Mouse (Mus musculus): ENCODE measurements around the gene Fgr. TPM values are rescaled to one million over a fixed set of nuclear protein-coding genes. Genes with fewer than 3 reads are reported as not detected.

The Fgr gene
- total and polyA plus RNA-seq, 2 experiments from 2014 or later = 0.19 to 0.33 TPM

DNA sequence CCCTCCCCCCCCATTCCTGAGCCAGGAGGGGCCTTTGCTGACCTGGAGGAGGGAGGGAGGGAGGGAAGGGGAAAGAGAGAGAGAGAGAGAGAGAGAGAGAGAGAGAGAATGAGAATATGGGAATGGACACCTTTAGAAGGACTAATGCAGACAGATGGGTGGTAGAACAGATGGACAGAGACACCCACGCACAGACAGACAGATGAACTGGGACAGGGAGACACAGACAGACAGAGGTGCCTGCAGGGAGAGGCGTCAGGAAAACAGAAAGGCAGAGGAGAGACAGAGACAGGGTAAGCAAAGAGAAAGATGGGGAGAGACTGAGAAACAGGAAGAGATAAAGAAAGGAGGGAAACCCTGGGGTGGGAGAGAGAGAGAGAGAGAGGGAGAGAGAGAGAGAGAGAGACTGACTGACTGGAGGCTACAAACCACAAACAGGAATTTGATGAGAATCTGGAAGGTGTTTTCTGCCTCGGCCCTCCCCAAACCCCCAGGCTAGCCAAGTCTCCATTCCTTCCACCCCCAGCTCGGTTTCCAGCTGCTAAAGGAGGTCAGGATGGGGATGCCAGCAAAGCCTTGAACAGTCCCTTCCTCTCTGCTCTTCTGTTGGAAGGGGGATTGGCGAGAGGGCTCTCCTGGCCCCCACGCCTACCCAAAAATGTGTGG, 43.8 kb downstream of the Fgr start:
- peaks cover 51% of the 10 kb centered on the region for H3K4me1 ChIP-seq (ENCODE audit: insufficient read depth, low read length)
- peaks cover 2% of the 10 kb centered on the region; the same call in 1 of the 2 replicates for H3K36me3 ChIP-seq (ENCODE audit: insufficient read depth, low read length)
- H3K9me3 ChIP-seq (ENCODE audit: low read length) = no peaks in the 10 kb centered on the region
- no peak overlapping the region for H3K27ac ChIP-seq (ENCODE audit: low read depth, low read length)
- TF ChIP-seq CTCF (IDR thresholded peaks at IDR 0.05) = no peak
- H3K9ac ChIP-seq (replicated peaks; ENCODE audit: low read length, poor library complexity, severe bottlenecking) = 0 out of 2 replicates have a peak overlapping the region, but pooled peaks have one; percentile 36
- ATAC-seq (ENCODE audit: low FRiP score) (no peak), DNase-seq (ENCODE audit: low spot score) (no peak)
- WGBS = 61% methylated on average over 6 of the region's 6 CpGs
- H3K4me3 ChIP-seq (ENCODE audit: low read depth, low read length) = no peak overlapping the region
- H3K4me2 ChIP-seq (ENCODE audit: low read depth, low read length, poor library complexity, severe bottlenecking) = 0 out of 2 replicates have a peak overlapping the region, but pooled peaks have one; percentile 9
- H3K27me3 ChIP-seq (ENCODE audit: insufficient read depth, low read length) = no peaks in the 10 kb centered on the region

DNA sequence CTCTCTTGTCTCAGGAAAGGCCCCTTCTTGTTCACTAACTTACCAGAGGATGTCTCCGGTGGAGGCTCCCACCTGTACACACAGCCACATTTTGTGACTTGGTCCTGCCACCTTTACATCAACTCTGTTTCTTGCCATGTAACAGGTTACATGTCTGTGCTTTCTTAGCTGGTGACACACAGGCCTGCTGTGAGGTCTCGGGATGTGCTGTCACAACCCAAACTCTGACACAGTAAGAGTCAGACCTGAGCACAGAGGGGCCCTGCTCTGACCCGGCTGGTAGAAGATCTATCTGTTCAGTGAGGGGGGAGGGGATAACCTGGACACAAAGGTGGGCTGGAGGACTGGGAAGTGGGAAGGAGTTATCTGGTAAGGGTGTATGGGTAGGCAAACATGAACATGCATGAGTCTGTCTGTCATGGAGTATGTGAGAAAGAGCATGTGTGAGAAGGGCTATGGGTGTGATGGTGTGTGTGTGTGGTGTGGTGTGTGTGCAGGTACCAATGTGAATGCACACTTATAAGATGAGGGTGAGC, 44.4 kb downstream of the Fgr start:
- ATAC-seq (ENCODE audit: low FRiP score) (no peak), DNase-seq (ENCODE audit: low spot score) (no peak)
- 73% methylated on average over 3 of the region's 3 CpGs for WGBS
- no peak overlapping the region for H3K4me2 ChIP-seq (ENCODE audit: low read depth, low read length, poor library complexity, severe bottlenecking)
- peaks cover 57% of the 10 kb centered on the region for H3K4me1 ChIP-seq (ENCODE audit: insufficient read depth, low read length)
- no peak overlapping the region for H3K4me3 ChIP-seq (ENCODE audit: low read depth, low read length)
- H3K9me3 ChIP-seq (ENCODE audit: low read length) = no peaks in the 10 kb centered on the region
- H3K36me3 ChIP-seq (ENCODE audit: insufficient read depth, low read length) = peaks cover 2% of the 10 kb centered on the region; the same call in 1 of the 2 replicates
- H3K27ac ChIP-seq (ENCODE audit: low read depth, low read length) = no peak overlapping the region
- TF ChIP-seq CTCF (IDR thresholded peaks at IDR 0.05) = no peak
- H3K27me3 ChIP-seq (ENCODE audit: insufficient read depth, low read length) = no peaks in the 10 kb centered on the region
- H3K9ac ChIP-seq (replicated peaks; ENCODE audit: low read length, poor library complexity, severe bottlenecking) = no peak overlapping the region

DNA sequence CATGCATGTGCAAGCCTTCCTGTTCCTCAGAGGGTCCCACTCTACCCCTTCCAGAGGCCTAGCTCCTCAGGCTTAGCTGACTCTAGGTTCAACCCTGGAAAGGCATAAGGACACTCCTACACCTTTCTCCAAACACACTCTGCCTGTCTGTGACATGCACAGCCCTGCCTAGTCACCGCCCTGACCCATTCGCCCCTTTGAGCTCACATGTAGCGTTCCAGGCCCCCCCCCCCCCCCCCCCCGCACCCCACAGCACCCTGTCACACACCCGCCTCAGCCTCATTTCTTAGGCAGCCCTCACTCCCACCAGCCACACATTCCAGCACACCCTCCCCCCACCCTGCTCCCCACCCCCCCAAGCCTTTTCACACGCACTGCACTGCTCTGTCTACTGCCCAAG, 46.8 kb downstream of the Fgr start:
- no peaks in the 10 kb centered on the region for H3K27me3 ChIP-seq (ENCODE audit: insufficient read depth, low read length)
- 0 out of 2 replicates have a peak overlapping the region, but pooled peaks have one; percentile 24 for H3K9ac ChIP-seq (replicated peaks; ENCODE audit: low read length, poor library complexity, severe bottlenecking)
- ATAC-seq (ENCODE audit: low FRiP score) (no peak), DNase-seq (ENCODE audit: low spot score) (no peak)
- H3K36me3 ChIP-seq (ENCODE audit: insufficient read depth, low read length) = peaks cover 2% of the 10 kb centered on the region; the same call in 1 of the 2 replicates
- no peak for TF ChIP-seq CTCF (IDR thresholded peaks at IDR 0.05)
- H3K4me3 ChIP-seq (ENCODE audit: low read depth, low read length) = no peak overlapping the region
- H3K27ac ChIP-seq (ENCODE audit: low read depth, low read length) = 0 out of 2 replicates have a peak overlapping the region, but pooled peaks have one; percentile 48
- no peaks in the 10 kb centered on the region for H3K9me3 ChIP-seq (ENCODE audit: low read length)
- 0 out of 2 replicates have a peak overlapping the region, but pooled peaks have one; percentile 41 for H3K4me2 ChIP-seq (ENCODE audit: low read depth, low read length, poor library complexity, severe bottlenecking)
- 26% methylated on average over 4 of the region's 6 CpGs for WGBS
- peaks cover 53% of the 10 kb centered on the region for H3K4me1 ChIP-seq (ENCODE audit: insufficient read depth, low read length)

DNA sequence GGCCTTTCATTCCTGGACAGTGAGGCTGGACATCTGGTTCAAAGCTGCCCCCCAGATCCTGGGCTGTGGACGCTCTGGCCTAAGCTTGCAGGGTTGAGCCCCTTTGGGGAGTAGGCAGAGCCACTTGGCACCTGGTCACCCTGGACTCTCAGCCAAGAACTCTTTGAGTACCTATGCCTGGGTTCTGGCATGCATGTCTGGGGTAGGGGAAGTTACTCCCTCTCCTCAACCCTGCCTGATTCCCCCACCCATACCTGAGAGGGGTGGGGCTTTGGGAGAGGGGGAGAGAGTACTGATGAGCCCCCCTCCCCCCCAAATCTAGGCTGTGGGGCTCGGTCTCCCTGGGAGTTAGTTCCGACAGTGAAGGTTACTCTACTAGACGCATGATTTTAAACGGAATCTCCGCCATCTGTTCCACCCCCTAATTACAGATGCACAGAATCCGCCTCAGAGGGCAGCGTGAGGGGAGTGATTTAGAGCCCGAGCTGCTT, 47.3 kb downstream of the Fgr start:
- peaks cover 49% of the 10 kb centered on the region for H3K4me1 ChIP-seq (ENCODE audit: insufficient read depth, low read length)
- DNase-seq (ENCODE audit: low spot score) (no peak), ATAC-seq (ENCODE audit: low FRiP score) (no peak)
- peak overlapping the region; percentile 41 for H3K4me2 ChIP-seq (ENCODE audit: low read depth, low read length, poor library complexity, severe bottlenecking)
- WGBS = 6% methylated on average over 9 of the region's 9 CpGs
- H3K9ac ChIP-seq (replicated peaks; ENCODE audit: low read length, poor library complexity, severe bottlenecking) = 0 out of 2 replicates have a peak overlapping the region, but pooled peaks have one; percentile 24
- no peak overlapping the region for H3K4me3 ChIP-seq (ENCODE audit: low read depth, low read length)
- peak overlapping the region; percentile 48; the same call in 1 of the 2 replicates for H3K27ac ChIP-seq (ENCODE audit: low read depth, low read length)
- H3K9me3 ChIP-seq (ENCODE audit: low read length) = no peaks in the 10 kb centered on the region
- peaks cover 3% of the 10 kb centered on the region for H3K36me3 ChIP-seq (ENCODE audit: insufficient read depth, low read length)
- TF ChIP-seq CTCF (IDR thresholded peaks at IDR 0.05) = no peak
- H3K27me3 ChIP-seq (ENCODE audit: insufficient read depth, low read length) = no peaks in the 10 kb centered on the region

DNA sequence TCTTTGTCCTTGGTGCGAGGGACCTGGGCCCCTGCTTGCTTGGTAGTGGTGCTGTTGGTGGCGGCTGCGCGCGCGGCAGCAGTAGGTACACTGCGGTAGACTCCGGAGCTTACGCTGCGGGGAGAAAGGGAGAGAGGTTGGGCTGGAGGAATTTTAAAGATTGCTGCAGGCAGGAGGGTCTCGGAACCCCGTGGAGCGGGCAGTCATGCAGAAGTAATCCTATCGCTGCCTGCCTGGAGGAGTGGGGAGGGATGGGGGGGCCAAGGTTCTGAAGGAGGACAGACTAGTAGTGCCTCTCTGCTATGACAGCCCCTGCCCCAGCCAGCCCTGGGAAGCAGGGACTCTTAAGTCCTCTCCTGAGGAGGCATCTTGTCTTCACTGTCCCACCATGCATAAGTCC, 48.3 kb downstream of the Fgr start:
- no peak for ATAC-seq (ENCODE audit: low FRiP score)
- no peak for TF ChIP-seq CTCF (IDR thresholded peaks at IDR 0.05)

More for the DNA sequence above, 48.3 kb downstream of the Fgr start:
- H3K4me1 ChIP-seq (ENCODE audit: insufficient read depth, low read length) = peaks cover 41% of the 10 kb centered on the region
- DNase-seq (ENCODE audit: low spot score) = no peak
- H3K27ac ChIP-seq (ENCODE audit: low read depth, low read length) = peak overlapping the region; percentile 48
- WGBS = 3% methylated on average over 14 of the region's 14 CpGs
- no peaks in the 10 kb centered on the region for H3K27me3 ChIP-seq (ENCODE audit: insufficient read depth, low read length)
- H3K4me2 ChIP-seq (ENCODE audit: low read depth, low read length, poor library complexity, severe bottlenecking) = peak overlapping the region; percentile 41
- peak overlapping the region; percentile 56; the same call in 1 of the 2 replicates for H3K9ac ChIP-seq (replicated peaks; ENCODE audit: low read length, poor library complexity, severe bottlenecking)
- peak overlapping the region; percentile 13 for H3K4me3 ChIP-seq (ENCODE audit: low read depth, low read length)
- H3K36me3 ChIP-seq (ENCODE audit: insufficient read depth, low read length) = peaks cover 8% of the 10 kb centered on the region
- no peaks in the 10 kb centered on the region for H3K9me3 ChIP-seq (ENCODE audit: low read length)

Measured in midbrain, postnatal 0 days (tissue).